Mouse (Mus musculus) layer of hippocampus, adult 2 months (tissue): ENCODE results near the gene Vegfc. TPM values are rescaled to one million over a fixed set of nuclear protein-coding genes. Genes with fewer than 3 reads are reported as not detected.

ENCODE experiments used
- DNase-seq, 2 experiments: peaks; one replicate each; pipeline ENCODE4 v3.0.0; 2022; ENCODE audit warnings: low spot score in 2 of 2
- H3K27ac ChIP-seq: fragments of 200-600 bp; 2 replicates; pipeline ENCODE4 v1.8.1; 2022
- H3K4me3 ChIP-seq: fragments of 200-600 bp; 2 replicates; pipeline ENCODE4 v1.8.1; 2022; ENCODE audit warnings: mild to moderate bottlenecking
- CTCF ChIP-seq: fragments of 200-600 bp; conservative IDR thresholded peaks from 2 replicates; pipeline ENCODE4 v1.8.1; 2022; ENCODE audit warnings: antibody characterized with exemption, mild to moderate bottlenecking, moderate library complexity
- long read RNA-seq, 2 experiments: library from polyadenylated mRNA; stranded (forward); transcript quantifications; one replicate each; pipeline ENCODE4 v2.0.0; 2021; ENCODE audit warnings: borderline mapping rate in 2 of 2
- total RNA-seq, 2 experiments: library from RNA; stranded (reverse); gene quantifications; 2 replicates each; pipeline ENCODE4 v1.2.3; 2021

Vegfc gene
- 1 to 10 TPM; 2.3 to 3.4 TPM for total RNA-seq
- long read RNA-seq, experiment 1: 0 reads
- long read RNA-seq, experiment 2, partial matches to known transcripts: 0 of 2 reads
- long read RNA-seq, experiment 2, other reads (novel, unspliced or antisense): 0 of 2 reads

GRCm38 (mm10) chr8:54077271-54078120 lies at the start of gene Vegfc:
Gene Vegfc, plus strand, starts transcription at chr8:54077606.
- DNase-seq: peak; percentile 3 to 15
- peak within 1 kb of the TSS; percentile 65 for H3K4me3 ChIP-seq
- TF ChIP-seq CTCF: no peak
- peak within 1 kb of the TSS; percentile 63 for H3K27ac ChIP-seq

- Histone ChIP-seq H3K27ac (no peak overlapping the region), H3K4me3 (no peak overlapping the region)
- no peak for TF ChIP-seq CTCF
- no peak for DNase-seq
These were observed 42.8 kb upstream of the Vegfc start for GRCm38 (mm10) chr8:54034584-54034983.

- H3K4me3 ChIP-seq: no peak overlapping the region
- no peak overlapping the region for H3K27ac ChIP-seq
- TF ChIP-seq CTCF: no peak
- DNase-seq: no peak
These were observed 34.8 kb upstream of the Vegfc start for GRCm38 (mm10) chr8:54042601-54043000.

GRCm38 (mm10) chr8:54043468-54043867 lies 33.9 kb upstream of the Vegfc start:
- Histone ChIP-seq H3K4me3 (no peak overlapping the region), H3K27ac (no peak overlapping the region)
- TF ChIP-seq CTCF: peak; percentile 68
- no peak for DNase-seq

GRCm38 (mm10) chr8:54053210-54053609 lies 24.2 kb upstream of the Vegfc start:
- no peak for TF ChIP-seq CTCF
- Histone ChIP-seq H3K4me3 (no peak overlapping the region), H3K27ac (no peak overlapping the region)
- DNase-seq: no peak

- no peak for DNase-seq
- Histone ChIP-seq H3K27ac (no peak overlapping the region), H3K4me3 (no peak overlapping the region)
- TF ChIP-seq CTCF: no peak
These were observed 11.9 kb upstream of the Vegfc start for GRCm38 (mm10) chr8:54065492-54065891.

GRCm38 (mm10) chr8:54076301-54076700 lies 1.1 kb upstream of the Vegfc start:
- no peak for TF ChIP-seq CTCF
- DNase-seq: no peak
- no peak overlapping the region for H3K4me3 ChIP-seq

GRCm38 (mm10) chr8:54076791-54077270 lies 575 bp upstream of the Vegfc start:
- DNase-seq: peak; percentile 24 to 57
- TF ChIP-seq CTCF: peak; percentile 64
- Histone ChIP-seq H3K4me3 (peak overlapping the region; percentile 65), H3K27ac (no peak overlapping the region)

More at GRCm38 (mm10) chr8:54076301-54076700, 1.1 kb upstream of the Vegfc start:
- H3K27ac ChIP-seq: no peak overlapping the region

- peak overlapping the region; percentile 63 for H3K27ac ChIP-seq
- no peak for TF ChIP-seq CTCF
These were observed 675 bp downstream of the Vegfc start for GRCm38 (mm10) chr8:54078121-54078440.

GRCm38 (mm10) chr8:54079001-54079400 lies 1.6 kb downstream of the Vegfc start:
- no peak for DNase-seq
- TF ChIP-seq CTCF: no peak
- H3K4me3 ChIP-seq: peak overlapping the region; percentile 17

More at GRCm38 (mm10) chr8:54078121-54078440, 675 bp downstream of the Vegfc start:
- H3K4me3 ChIP-seq: peak overlapping the region; percentile 65
- no peak for DNase-seq

GRCm38 (mm10) chr8:54079601-54080000 lies 2.2 kb downstream of the Vegfc start:
- peak; percentile 70 for TF ChIP-seq CTCF
- no peak for DNase-seq
- Histone ChIP-seq H3K27ac (no peak overlapping the region), H3K4me3 (no peak overlapping the region)

More at GRCm38 (mm10) chr8:54079001-54079400, 1.6 kb downstream of the Vegfc start:
- no peak overlapping the region for H3K27ac ChIP-seq

GRCm38 (mm10) chr8:54085896-54086295 lies 8.5 kb downstream of the Vegfc start:
- TF ChIP-seq CTCF: no peak
- Histone ChIP-seq H3K27ac (no peak overlapping the region), H3K4me3 (no peak overlapping the region)
- no peak for DNase-seq

GRCm38 (mm10) chr8:54087114-54087513 lies 9.7 kb downstream of the Vegfc start:
- no peak for DNase-seq
- TF ChIP-seq CTCF: no peak
- Histone ChIP-seq H3K4me3 (no peak overlapping the region), H3K27ac (no peak overlapping the region)

GRCm38 (mm10) chr8:54089204-54089603 lies 11.8 kb downstream of the Vegfc start:
- Histone ChIP-seq H3K27ac (no peak overlapping the region), H3K4me3 (no peak overlapping the region)
- no peak for DNase-seq
- no peak for TF ChIP-seq CTCF
